Mouse (Mus musculus) left cerebral cortex, postnatal 36 days (tissue): Measurements from ENCODE around the gene Mrpl10. TPM values are rescaled to one million over a fixed set of nuclear protein-coding genes. Genes with fewer than 3 reads are reported as not detected.
A peak's percentile ranks its signal among the peaks of the same experiment; 100 is the strongest.

Experiments
- DNase-seq, 2 experiments: peaks; one replicate each; pipeline ENCODE4 v3.0.0; 2021 to 2022; ENCODE audit warnings: low spot score in 2 of 2, mixed read lengths in 1 of 2
- intact Hi-C: fragments of 180-260 bp; cut with DNase I; formaldehyde crosslinking; loops from one replicate; pipeline ENCODE4 v1.15.1; 2025
- total RNA-seq, 2 experiments: library from RNA; stranded (reverse); gene quantifications; 2 replicates each; pipeline ENCODE4 v1.2.3; 2021

Mrpl10 gene
- total RNA-seq, 2 experiments from 2014 or later, result 63.5 to 80.0 TPM

DNA sequence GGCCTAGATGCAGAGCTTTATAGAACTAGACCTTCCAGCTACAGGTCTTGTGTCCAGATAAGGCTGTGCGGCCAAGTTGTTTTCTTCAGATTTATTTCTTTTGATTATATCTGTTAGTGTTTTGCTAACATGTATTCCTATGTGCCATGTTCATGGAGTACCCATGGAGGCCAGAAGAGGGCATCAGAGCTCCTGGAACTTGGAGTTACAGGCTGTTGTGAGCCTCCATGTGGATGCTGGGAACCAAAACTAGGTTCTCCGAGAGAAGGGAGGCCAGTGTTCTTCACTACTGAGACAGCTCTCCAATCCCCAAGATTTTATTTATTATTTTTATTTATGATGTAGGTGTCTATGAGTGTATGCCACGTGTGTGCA is 22.5 kb downstream of the Mrpl10 start:
- DNase-seq, result no peak

GRCm38 (mm10) chr11:97065538-97066295 is 24.4 kb downstream of the Mrpl10 start:
- intact Hi-C loops, result loop anchor here (10.0 kb wide), 1 partner anchor 269 kb away; no protein-coding TSS in a partner anchor
- no peak for DNase-seq

More for the DNA sequence above, 22.5 kb downstream of the Mrpl10 start:
- intact Hi-C loops, result loop anchor here (10.0 kb wide), 1 partner anchor 271 kb away; no protein-coding TSS in a partner anchor

DNA sequence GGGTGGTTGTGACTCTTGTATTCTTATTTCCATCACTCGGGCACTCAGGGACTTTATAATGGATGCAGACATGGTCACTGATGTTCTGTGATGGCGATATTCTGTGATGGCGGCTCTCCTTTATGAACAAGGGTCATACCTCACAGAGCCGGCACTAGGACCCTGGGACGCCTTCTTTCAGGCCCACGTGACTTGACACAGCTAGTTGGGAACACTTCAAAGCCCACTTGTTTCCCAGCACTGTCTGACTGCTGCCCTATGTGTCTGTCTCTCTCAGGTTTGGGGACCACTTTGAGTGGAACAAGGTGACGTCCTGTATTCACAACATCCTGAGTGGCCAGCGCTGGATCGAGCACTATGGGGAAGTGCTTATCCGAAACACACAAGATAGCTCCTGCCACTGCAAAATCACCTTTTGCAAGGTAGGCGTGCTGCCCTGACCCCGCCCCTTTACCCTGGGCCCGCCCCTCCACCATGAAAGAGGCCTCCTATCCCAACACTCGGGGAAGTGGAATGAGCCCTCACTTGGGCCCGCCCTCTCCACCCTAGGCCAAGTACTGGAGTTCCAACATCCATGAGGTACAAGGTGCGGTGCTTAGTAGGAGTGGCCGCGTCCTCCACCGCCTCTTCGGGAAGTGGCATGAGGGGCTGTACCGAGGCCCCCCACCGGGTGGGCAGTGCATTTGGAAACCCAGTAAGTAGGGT is 25.4 kb downstream of the Mrpl10 start:
- no peak for DNase-seq
- intact Hi-C loops, result loop anchor here (10.0 kb wide), 1 partner anchor 268 kb away; no protein-coding TSS in a partner anchor

DNA sequence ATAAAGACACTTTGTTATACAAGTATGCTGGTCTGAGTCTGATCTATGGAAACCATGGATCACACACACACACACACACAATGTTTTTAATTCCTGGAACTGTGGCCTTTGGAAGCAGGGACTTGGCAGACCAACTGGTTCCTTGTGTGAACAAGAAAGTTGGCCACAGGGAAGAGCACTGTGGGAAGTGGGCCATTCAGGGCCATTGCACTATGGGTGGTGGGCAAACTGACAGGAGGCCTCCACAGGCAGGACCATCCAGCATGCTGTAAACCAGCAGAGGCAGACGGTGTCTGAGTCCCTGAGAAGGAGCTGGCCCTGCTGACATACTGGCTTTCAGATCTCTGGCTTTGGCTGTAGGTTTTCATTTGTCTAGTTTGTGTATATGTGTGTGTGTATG is 28.0 kb downstream of the Mrpl10 start:
- no peak for DNase-seq
- intact Hi-C loops, result loop anchor here (10.0 kb wide), 1 partner anchor 265 kb away; no protein-coding TSS in a partner anchor

- DNase-seq, result no peak
- intact Hi-C loops, result loop anchor here (5.0 to 10.0 kb wide), 3 partner anchors 78 to 265 kb away; no protein-coding TSS in a partner anchor
Measured at GRCm38 (mm10) chr11:97069770-97070169, 28.4 kb downstream of the Mrpl10 start.

- no peak for DNase-seq
- intact Hi-C loops, result loop anchor here (5.0 kb wide), 2 partner anchors 76 to 106 kb away; no protein-coding TSS in a partner anchor
Measured at GRCm38 (mm10) chr11:97071129-97071528, 29.8 kb downstream of the Mrpl10 start.

- DNase-seq, result peak in 1 of 2 experiments; percentile 53
- intact Hi-C loops, result loop anchor here (5.0 kb wide), 2 partner anchors 75 to 105 kb away; no protein-coding TSS in a partner anchor
Measured at GRCm38 (mm10) chr11:97072533-97072932, 31.2 kb downstream of the Mrpl10 start.

GRCm38 (mm10) chr11:97074235-97074634 is 32.9 kb downstream of the Mrpl10 start:
- intact Hi-C loops, result loop anchor here (5.0 kb wide), 2 partner anchors 73 to 103 kb away; no protein-coding TSS in a partner anchor
- DNase-seq, result no peak

- intact Hi-C loops, result no loop called here
- no peak for DNase-seq
Measured at GRCm38 (mm10) chr11:97078751-97079150, 37.4 kb downstream of the Mrpl10 start.

- intact Hi-C loops, result no loop called here
- no peak for DNase-seq
Measured at GRCm38 (mm10) chr11:97080291-97080690, 38.9 kb downstream of the Mrpl10 start.

DNA sequence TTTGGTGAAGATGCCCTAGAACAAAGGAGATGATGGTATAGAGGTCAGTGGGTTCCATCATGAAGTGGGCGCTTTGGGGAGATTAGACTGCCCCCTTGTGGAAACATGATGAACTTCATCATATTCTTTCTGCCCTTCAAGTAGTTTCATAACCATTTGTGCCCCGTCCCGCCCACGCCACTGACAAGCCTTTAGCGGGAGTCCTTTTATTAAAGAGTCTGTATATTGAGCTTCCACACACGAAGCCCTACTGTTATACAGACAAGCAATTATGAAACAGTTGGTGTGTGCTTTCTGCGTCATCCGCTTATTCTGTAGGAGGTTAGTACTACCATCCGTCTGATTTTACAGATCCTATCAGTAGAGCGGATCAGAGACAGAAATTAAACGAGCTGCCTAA is 41.6 kb downstream of the Mrpl10 start:
- DNase-seq, result peak in 1 of 2 experiments; percentile 39
- intact Hi-C loops, result no loop called here

- DNase-seq, result peak; percentile 35 to 50
- intact Hi-C loops, result no loop called here
Measured at GRCm38 (mm10) chr11:97083401-97084140, 42.2 kb downstream of the Mrpl10 start.

- DNase-seq, result no peak
- intact Hi-C loops, result no loop called here
Measured at GRCm38 (mm10) chr11:97084821-97085505, 43.6 kb downstream of the Mrpl10 start.

DNA sequence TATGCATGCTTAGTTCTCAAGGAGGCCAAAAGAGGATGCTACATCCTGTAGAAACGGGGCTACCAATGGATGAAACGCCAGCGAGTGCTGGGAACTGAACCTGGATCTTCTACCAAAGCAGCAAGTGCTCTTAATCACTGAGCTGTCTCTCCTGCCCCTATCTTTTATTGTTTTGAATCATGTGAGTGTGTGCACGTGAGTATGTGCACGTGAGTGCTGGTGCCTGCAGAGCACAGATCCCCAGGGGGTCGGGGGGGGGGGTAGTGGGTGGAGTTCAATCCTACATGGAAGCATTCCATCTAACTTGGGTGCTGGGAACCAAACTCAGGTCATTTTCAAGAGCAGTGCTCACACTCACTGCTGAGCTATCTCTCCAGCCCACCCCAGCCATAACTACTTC is 45.0 kb downstream of the Mrpl10 start:
- intact Hi-C loops, result no loop called here

GRCm38 (mm10) chr11:97094600-97094999 is 53.2 kb downstream of the Mrpl10 start:
- intact Hi-C loops, result no loop called here
- DNase-seq, result no peak

More for the DNA sequence above, 45.0 kb downstream of the Mrpl10 start:
- no peak for DNase-seq

DNA sequence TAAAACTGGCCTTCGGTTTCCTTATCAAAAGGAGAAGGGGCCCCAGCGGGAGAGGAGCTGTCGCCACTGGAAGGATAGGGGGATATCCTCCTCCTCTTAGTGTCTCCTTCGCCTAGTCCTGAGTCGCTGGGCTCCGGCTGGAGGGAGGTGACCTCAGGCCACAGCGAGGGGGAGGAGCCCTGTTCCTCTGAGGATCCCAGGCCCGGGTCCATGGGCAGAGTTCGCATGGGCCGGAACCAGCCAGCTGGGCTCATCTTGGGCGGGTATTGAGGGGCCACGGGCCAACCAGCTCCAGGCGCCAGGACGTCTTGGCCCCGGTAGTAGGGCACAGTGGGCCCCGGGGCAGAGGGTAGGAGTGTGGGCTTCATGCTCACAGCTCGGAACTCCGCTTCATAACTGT is 57.4 kb downstream of the Mrpl10 start:
- intact Hi-C loops, result no loop called here
- no peak for DNase-seq
